Mouse (Mus musculus) liver, postnatal 0 days (tissue): ENCODE measurements at regions not wholly inside any gene's neighbourhood (a gene's known extent, or its start where the extent isn't known, plus 50 kb on each side); places are given as distances from the start of the nearest gene placed in this dataset.
"Not testable (repeated sequence)": the region's sequence is repeated elsewhere in the genome, so short reads cannot be mapped to it uniquely, and the experiment has no call there.

Experiments
- ATAC-seq: fragments of 200-750 bp; cut with Nextera tagmentation; 2 replicates; pipeline ENCODE4 v1.8.0; 2017; ENCODE audit warnings: mild to moderate bottlenecking, moderate library complexity
- DNase-seq: peaks from one replicate; pipeline ENCODE4 v3.0.0-alpha.2; 2016
- H3K27ac ChIP-seq: fragments of 300-500 bp; sonication (generic); 2 replicates; pipeline ENCODE4 v1.5.1; 2014; ENCODE audit warnings: antibody characterized with exemption, moderate library complexity, mild to moderate bottlenecking, low read depth
- H3K27me3 ChIP-seq: fragments of 300-500 bp; sonication (generic); 2 replicates; pipeline ENCODE4 v1.6.1; 2014; ENCODE audit warnings: low read length, control low read depth, mixed read lengths; ENCODE audit not compliant: insufficient read depth
- H3K36me3 ChIP-seq: fragments of 300-500 bp; sonication (generic); replicated peaks from 2 replicates; pipeline ENCODE4 v1.6.1; 2014; ENCODE audit warnings: mild to moderate bottlenecking, control low read depth, low read length, moderate library complexity, mixed read lengths; ENCODE audit not compliant: insufficient read depth
- H3K4me1 ChIP-seq: fragments of 300-500 bp; sonication (generic); 2 replicates; pipeline ENCODE4 v1.6.1; 2014; ENCODE audit warnings: antibody characterized with exemption, mild to moderate bottlenecking, control low read depth; ENCODE audit not compliant: insufficient read depth
- H3K4me2 ChIP-seq: fragments of 300-500 bp; sonication (generic); 2 replicates; pipeline ENCODE4 v1.6.1; 2014; ENCODE audit warnings: low read depth, mild to moderate bottlenecking, low read length, moderate library complexity, mixed read lengths
- H3K4me3 ChIP-seq: fragments of 300-500 bp; sonication (generic); 2 replicates; pipeline ENCODE4 v1.5.1; 2014; ENCODE audit warnings: low read depth, low read length
- H3K9ac ChIP-seq: fragments of 300-500 bp; sonication (generic); replicated peaks from 2 replicates; pipeline ENCODE4 v1.6.1; 2014; ENCODE audit warnings: mild to moderate bottlenecking, moderate library complexity
- H3K9me3 ChIP-seq: fragments of 300-500 bp; sonication (generic); 2 replicates; pipeline ENCODE4 v1.6.1; 2016; ENCODE audit warnings: mild to moderate bottlenecking, control low read depth, low read length, mixed read lengths
- CTCF ChIP-seq: sonication (generic); IDR thresholded peaks from 2 replicates; pipeline ENCODE4 v1.5.1; 2016; ENCODE audit warnings: antibody characterized with exemption, low read depth
- EP300 ChIP-seq: IDR thresholded peaks from 2 replicates; pipeline ENCODE4 v1.6.1; 2016; ENCODE audit warnings: antibody characterized with exemption, low read depth, mild to moderate bottlenecking
- WGBS: fragments of 180-500 bp; shearing (Covaris S2); extraction: QIAGEN DNeasy Blood & Tissue Kit; methylation state at CpG from one replicate; pipeline ENCODE4 v1.1.7; 2014; ENCODE audit not compliant: insufficient replicate concordance; 5-methylcytosine and 5-hydroxymethylcytosine counted together

GRCm38 (mm10) chr16:69937514-69938194, 74.1 kb upstream of the Speer2 start:
- H3K36me3 ChIP-seq: no peaks in the 10 kb centered on the region
- no peaks in the 10 kb centered on the region for H3K4me1 ChIP-seq
- no peaks in the 10 kb centered on the region for H3K9me3 ChIP-seq
- TF ChIP-seq EP300 (no peak), CTCF (no peak)
- no peak overlapping the region for H3K4me3 ChIP-seq
- H3K27me3 ChIP-seq: no peaks in the 10 kb centered on the region
- DNase-seq (no peak), ATAC-seq (no peak)
- 38% methylated on average over 1 of the region's 1 CpGs for WGBS
- no peak overlapping the region for H3K4me2 ChIP-seq
- no peak overlapping the region for H3K27ac ChIP-seq
- no peak overlapping the region for H3K9ac ChIP-seq

GRCm38 (mm10) chr16:69943635-69944034, 80.1 kb upstream of the Speer2 start:
- no peak for TF ChIP-seq EP300
- no peak for TF ChIP-seq CTCF
- no peak overlapping the region for H3K4me3 ChIP-seq
- no peak overlapping the region for H3K4me2 ChIP-seq
- 48% methylated on average over 1 of the region's 1 CpGs for WGBS
- H3K4me1 ChIP-seq: no peaks in the 10 kb centered on the region
- DNase-seq (no peak), ATAC-seq (no peak)
- no peaks in the 10 kb centered on the region for H3K9me3 ChIP-seq
- no peak overlapping the region for H3K27ac ChIP-seq
- H3K27me3 ChIP-seq: no peaks in the 10 kb centered on the region
- H3K36me3 ChIP-seq: no peaks in the 10 kb centered on the region
- no peak overlapping the region for H3K9ac ChIP-seq

GRCm38 (mm10) chr16:69948783-69949182, 85.2 kb upstream of the Speer2 start:
- no peaks in the 10 kb centered on the region for H3K27me3 ChIP-seq
- TF ChIP-seq EP300 (no peak), CTCF (no peak)
- H3K4me1 ChIP-seq: no peaks in the 10 kb centered on the region
- no peaks in the 10 kb centered on the region for H3K36me3 ChIP-seq
- ATAC-seq (no peak), DNase-seq (no peak)
- no peak overlapping the region for H3K27ac ChIP-seq
- no peaks in the 10 kb centered on the region for H3K9me3 ChIP-seq
- no peak overlapping the region for H3K4me2 ChIP-seq
- no peak overlapping the region for H3K9ac ChIP-seq
- no peak overlapping the region for H3K4me3 ChIP-seq
- WGBS: 39% methylated on average over 10 of the region's 10 CpGs

GRCm38 (mm10) chr16:69949339-69949738, 85.8 kb upstream of the Speer2 start:
- Histone ChIP-seq H3K9me3 (no peaks in the 10 kb centered on the region), H3K27me3 (no peaks in the 10 kb centered on the region), H3K4me3 (no peak overlapping the region), H3K36me3 (no peaks in the 10 kb centered on the region), H3K9ac (no peak overlapping the region), H3K4me1 (no peaks in the 10 kb centered on the region), H3K27ac (no peak overlapping the region), H3K4me2 (no peak overlapping the region)
- TF ChIP-seq CTCF: no peak
- no peak for TF ChIP-seq EP300
- ATAC-seq (no peak), DNase-seq (no peak)
- 81% methylated on average over 7 of the region's 7 CpGs for WGBS

- 63% methylated on average over 2 of the region's 2 CpGs for WGBS
- Histone ChIP-seq H3K9me3 (no peaks in the 10 kb centered on the region), H3K27me3 (no peaks in the 10 kb centered on the region), H3K4me1 (no peaks in the 10 kb centered on the region), H3K9ac (no peak overlapping the region), H3K27ac (no peak overlapping the region), H3K4me2 (no peak overlapping the region), H3K4me3 (no peak overlapping the region), H3K36me3 (no peaks in the 10 kb centered on the region)
- ATAC-seq (no peak), DNase-seq (no peak)
- TF ChIP-seq CTCF: no peak
- TF ChIP-seq EP300: no peak
Observed at GRCm38 (mm10) chr16:69951581-69951980, 88.0 kb upstream of the Speer2 start.

GRCm38 (mm10) chr16:69966561-69966960, 103.0 kb upstream of the Speer2 start:
- H3K9ac ChIP-seq, H3K36me3 ChIP-seq, H3K27ac ChIP-seq, H3K4me1 ChIP-seq, DNase-seq, H3K27me3 ChIP-seq, H3K9me3 ChIP-seq, H3K4me2 ChIP-seq, H3K4me3 ChIP-seq, ATAC-seq: not testable (repeated sequence)
- WGBS: 82% methylated on average over 7 of the region's 7 CpGs
